Mouse (Mus musculus): ENCODE measurements around the gene Pced1a. TPM values are rescaled to one million over a fixed set of nuclear protein-coding genes. Genes with fewer than 3 reads are reported as not detected.

The Pced1a gene
- 19.3 and 27.3 TPM in 2 replicates for polyA plus RNA-seq (2012; rRNA removed)

DNA sequence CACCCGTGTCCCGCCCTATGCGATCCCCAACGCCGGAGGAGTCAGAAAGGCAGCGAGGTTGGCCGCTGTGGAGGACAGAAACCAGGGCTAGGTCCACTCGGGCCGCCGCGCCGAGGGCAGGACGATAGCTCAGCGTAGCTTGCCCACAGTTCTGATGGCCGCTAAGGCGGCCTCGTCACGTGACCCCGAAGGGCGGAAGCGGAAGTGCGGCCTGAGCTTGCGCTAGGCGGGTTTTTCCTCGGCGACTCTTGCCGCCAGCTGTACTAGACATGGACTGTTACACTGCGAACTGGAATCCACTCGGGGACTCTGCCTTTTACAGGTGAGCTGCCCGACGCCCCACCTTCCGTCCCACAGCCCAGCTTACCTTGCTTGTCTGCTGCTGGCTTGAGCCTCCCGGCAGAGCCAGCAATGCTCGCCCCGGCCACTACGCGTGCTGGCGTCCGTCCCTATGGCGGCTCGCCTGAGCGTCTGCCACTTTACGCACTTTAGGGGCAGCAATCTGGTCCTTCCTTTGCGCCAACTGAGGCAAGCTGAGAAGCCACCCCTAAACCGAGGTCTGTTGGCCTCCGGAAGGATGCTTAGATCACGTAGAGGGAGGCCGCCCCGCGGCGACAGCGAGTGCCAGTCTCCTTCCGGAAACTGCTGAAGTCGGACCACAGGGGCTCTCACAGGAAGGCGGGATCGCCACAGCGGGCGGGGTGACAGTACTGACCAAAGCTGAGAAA is at the start of gene Pced1a, which contains the start of gene Vps16:
TSS of gene Pced1a (minus strand) at position 576 of the 728 bp plus-strand sequence.
TSS of gene Vps16 (plus strand) at position 214 of the 728 bp plus-strand sequence.

DNA sequence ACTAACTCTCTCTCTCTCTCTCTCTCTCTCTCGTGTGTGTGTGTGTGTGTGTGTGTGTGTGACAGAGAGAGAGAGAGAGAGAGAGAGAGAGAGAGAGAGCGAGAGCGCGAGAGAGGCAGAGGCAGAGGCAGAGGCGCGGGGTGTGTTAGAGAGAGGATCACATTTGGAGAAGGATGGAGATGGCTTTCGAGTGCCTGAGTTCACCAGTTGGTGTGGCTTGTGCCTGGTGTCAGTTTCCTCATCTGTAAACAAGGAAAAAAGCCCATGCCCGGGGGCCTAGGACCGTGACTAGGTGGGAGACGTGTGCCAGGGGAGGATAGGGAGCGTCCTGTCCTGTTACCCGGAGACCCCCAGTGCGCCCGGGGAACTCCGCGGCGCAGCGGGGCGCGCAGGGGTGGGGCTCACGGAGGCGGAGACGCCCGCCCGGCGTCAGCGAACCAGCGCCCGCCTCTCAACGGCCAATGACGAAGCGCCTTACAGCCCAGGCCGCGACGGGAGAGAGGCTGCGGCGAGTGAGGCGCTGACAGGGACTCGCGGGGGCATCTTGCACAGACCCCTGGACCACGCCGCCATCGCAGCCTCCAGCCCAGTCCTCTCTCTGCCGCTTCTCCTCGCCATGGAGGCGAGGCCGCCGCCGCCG is 25.4 kb upstream of the Pced1a start, which contains the start of gene Ptpra:
TSS of gene Ptpra (plus strand) at position 485 of the 640 bp plus-strand sequence.

DNA sequence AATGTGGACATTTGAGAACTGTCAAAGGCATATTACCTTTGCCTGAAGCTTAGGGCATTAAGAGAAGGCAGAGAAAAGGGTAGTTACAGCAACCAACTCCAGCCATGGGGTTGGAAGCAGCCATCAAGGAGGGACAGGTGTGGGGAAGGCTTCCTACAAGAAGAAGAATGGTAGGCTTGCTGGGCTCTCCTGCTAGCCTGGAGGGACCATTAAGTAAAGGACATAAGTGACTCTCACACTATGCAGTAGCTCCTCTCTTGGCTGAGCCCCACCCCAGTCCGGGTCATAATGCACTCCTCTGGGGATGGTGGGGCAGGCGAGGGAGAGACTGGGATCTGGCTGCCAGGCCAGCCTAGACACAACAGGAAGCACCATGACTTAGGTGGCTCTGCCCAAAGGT is 18.3 kb downstream of the Pced1a start, which contains the start of gene Tmem239:
TSS of gene Tmem239 (plus strand) at position 301 of the 400 bp plus-strand sequence.

DNA sequence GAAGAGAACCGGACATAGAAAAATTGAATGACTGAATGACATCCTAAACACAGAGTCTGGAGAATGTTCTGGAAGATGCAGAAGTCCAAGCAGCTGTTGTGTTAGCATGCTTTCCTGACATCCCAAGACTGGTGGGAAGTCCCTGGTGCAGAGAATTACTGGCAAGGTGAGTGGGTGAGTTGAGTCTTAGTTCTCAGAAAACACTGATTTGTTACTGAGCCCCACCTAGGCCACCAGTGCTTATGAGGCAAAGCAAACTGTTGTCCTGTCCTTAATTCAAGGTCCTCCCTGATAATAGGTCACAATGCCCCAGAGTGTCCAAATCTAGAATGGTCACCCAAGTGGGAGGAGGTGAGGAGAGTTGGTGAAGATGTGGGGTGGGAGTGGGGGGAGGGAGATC is 19.6 kb downstream of the Pced1a start, which contains the start of the genes Gm28372 and 1700020A23Rik:
TSS of gene Gm28372 (plus strand) at position 301 of the 400 bp plus-strand sequence.
TSS of gene 1700020A23Rik (plus strand) at position 321 of the 400 bp plus-strand sequence.

DNA sequence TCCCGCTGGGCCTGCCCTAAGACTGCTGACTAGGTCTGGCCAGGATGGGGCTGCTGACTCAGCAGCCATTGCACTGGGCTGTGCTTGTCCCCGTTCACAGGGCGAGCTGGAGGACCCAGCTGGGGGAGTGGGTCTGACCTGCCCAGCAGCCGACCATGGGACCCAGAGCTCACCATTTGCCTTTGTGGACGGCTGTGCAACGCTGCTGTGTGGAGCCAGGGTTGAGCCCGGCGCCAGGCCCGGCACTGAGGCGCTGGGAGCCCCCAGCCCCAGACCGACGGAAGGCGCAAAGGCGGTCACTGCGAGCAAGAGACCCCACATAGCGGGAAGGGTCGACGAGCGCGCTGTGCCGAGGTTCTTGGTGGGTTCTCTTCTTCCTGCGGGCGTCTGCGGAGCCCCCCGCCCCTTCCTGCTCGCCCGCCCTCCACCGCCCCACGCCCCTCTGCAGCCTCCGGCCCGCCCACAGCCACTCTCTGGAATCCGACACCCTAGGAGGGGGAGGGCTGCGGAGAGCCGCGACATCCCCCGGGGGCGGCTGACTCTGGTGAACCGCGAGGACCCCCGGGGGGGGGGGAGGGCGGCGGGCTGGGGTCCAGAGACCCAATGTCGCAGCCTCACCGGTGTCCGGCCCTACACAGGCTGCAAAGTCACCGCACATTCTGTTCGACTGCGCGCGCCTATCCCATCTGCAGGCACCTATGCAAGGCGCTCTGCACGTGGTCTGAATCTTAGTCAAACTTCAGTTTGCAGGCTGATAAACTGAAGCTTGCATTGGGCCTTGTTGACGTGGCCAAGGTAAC is 27.1 kb downstream of the Pced1a start, which contains the start of gene Cpxm1:
TSS of gene Cpxm1 (minus strand) at position 389 of the 800 bp plus-strand sequence.

Other genes starting within 250 kb of the Pced1a start
- gene Snrpb, start 245.3 kb downstream of the Pced1a start, polyA plus RNA-seq (2012; rRNA removed), result 287 and 291 TPM in 2 replicates
- not detected in 2 replicates for gene Tmc2, start 229.5 kb downstream of the Pced1a start, polyA plus RNA-seq (2012; rRNA removed)
- gene Nop56, start 150.3 kb downstream of the Pced1a start, polyA plus RNA-seq (2012; rRNA removed), result 35.5 and 40.9 TPM in 2 replicates
- 228 and 240 TPM in 2 replicates for gene Idh3b, start 140.2 kb downstream of the Pced1a start, polyA plus RNA-seq (2012; rRNA removed)
- gene Ebf4, start 129.5 kb downstream of the Pced1a start, polyA plus RNA-seq (2012; rRNA removed), result 3.0 and 3.2 TPM in 2 replicates
- gene Cpxm1, start 27.1 kb downstream of the Pced1a start, polyA plus RNA-seq (2012; rRNA removed), result 2.1 TPM in 2 replicates
- not detected in 2 replicates for gene Gm28372, start 19.5 kb downstream of the Pced1a start, polyA plus RNA-seq (2012; rRNA removed)
- gene 1700020A23Rik, start 19.4 kb downstream of the Pced1a start, polyA plus RNA-seq (2012; rRNA removed), result not detected in 2 replicates
- gene Tmem239, start 18.2 kb downstream of the Pced1a start, polyA plus RNA-seq (2012; rRNA removed), result not detected in 2 replicates
- 40.9 and 53.4 TPM in 2 replicates for gene Vps16, start 362 bp downstream of the Pced1a start, polyA plus RNA-seq (2012; rRNA removed)
- 41.5 and 43.6 TPM in 2 replicates for gene Ptpra, start 25.6 kb upstream of the Pced1a start, polyA plus RNA-seq (2012; rRNA removed)
- gene Mrps26, start 139.0 kb upstream of the Pced1a start, polyA plus RNA-seq (2012; rRNA removed), result 96.1 and 98.1 TPM in 2 replicates
- gene Oxt, start 151.5 kb upstream of the Pced1a start, polyA plus RNA-seq (2012; rRNA removed), result 0.28 TPM in 1 of 2 replicates, not detected in the other
- gene Avp, start 157.9 kb upstream of the Pced1a start, polyA plus RNA-seq (2012; rRNA removed), result not detected in 2 replicates
- 1.1 TPM in 2 replicates for gene Fastkd5, start 205.3 kb upstream of the Pced1a start, polyA plus RNA-seq (2012; rRNA removed)
- 5.7 TPM in 2 replicates for gene Ubox5, start 205.3 kb upstream of the Pced1a start, polyA plus RNA-seq (2012; rRNA removed)
- 61.8 and 69.8 TPM in 2 replicates for gene Lzts3, start 218.1 kb upstream of the Pced1a start, polyA plus RNA-seq (2012; rRNA removed)
- gene Ddrgk1, start 240.0 kb upstream of the Pced1a start, polyA plus RNA-seq (2012; rRNA removed), result 73.1 and 112 TPM in 2 replicates
- 23.8 and 25.9 TPM in 2 replicates for gene Itpa, start 242.9 kb upstream of the Pced1a start, polyA plus RNA-seq (2012; rRNA removed)

Measured in colon, adult 2 months (tissue).